8 mouse cellular contexts compared by ENCODE assay signal in the genomic region with DNA sequence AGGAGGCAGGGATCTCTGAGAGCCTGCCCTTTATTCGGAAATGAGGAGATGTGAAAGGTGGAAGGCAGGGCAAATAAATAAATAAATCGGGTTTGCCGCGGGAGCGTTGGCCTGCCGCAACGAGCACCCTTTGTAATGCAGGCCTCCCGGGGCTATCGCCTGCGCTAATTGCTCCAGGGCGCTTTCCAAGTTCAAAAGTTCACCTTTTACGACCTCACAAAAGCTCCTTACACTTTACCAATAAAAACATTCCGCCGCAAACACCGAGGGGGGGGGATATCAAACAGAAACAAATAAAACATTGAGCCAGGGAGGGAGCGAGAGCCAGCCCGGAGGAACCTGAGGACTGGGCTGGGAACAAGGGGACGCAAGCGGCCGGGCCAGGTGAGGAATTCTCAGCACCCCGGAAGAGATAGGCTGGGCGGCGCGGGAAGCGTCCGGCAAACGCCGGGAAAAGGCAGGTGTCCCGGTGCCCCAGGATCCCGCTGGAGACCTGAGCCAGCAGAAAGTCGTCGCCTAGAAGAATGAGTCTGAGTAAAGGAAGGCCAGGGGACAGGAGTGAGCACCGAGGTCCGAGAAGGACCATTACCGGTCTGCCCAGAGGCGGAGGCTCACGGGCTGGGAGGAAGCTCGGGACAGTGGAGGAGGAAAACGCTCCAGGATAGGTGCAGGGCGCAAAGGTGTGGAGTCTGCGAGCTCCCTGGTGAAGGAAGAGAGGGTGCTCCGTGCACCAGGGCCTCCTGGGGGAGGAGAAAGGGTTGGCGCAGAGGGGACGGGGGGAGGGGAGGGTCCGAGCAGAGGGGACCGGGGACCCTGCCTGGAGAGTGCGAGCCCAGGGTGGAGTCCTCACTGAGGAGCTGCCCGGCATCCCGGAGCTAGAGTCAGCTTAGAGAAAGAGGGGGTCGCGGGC. TPM values are rescaled to one million over a fixed set of nuclear protein-coding genes. Genes with fewer than 3 reads are reported as not detected.
A peak's percentile ranks its signal among the peaks of the same experiment; 100 is the strongest.
DNase-seq lines count a peak whose midpoint lies in the region; ATAC-seq and TF ChIP-seq lines count a peak whose summit lies in the region.

No protein-coding gene starts in this region.

- peak overlapping the region; percentile 61 for H3K27ac ChIP-seq in hindbrain, embryonic 11.5 days (ENCODE audit: low read depth, low read length)
- no peak overlapping the region for H3K27ac ChIP-seq in limb, embryonic 13.5 days
- no peak overlapping the region for H3K27ac ChIP-seq in midbrain, postnatal 0 days (ENCODE audit: low read depth, low read length)

- peak overlapping the region; percentile 85 for H3K9ac ChIP-seq in hindbrain, embryonic 11.5 days (ENCODE audit: low read depth, low read length)
- H3K9ac ChIP-seq in limb, embryonic 13.5 days, result peak overlapping the region; percentile 73
- H3K9ac ChIP-seq in midbrain, postnatal 0 days (replicated peaks; ENCODE audit: low read length, poor library complexity, severe bottlenecking), result peak overlapping the region; percentile 67

- TF ChIP-seq CTCF in E14TG2a.4 (conservative IDR thresholded peaks at IDR 0.05; ENCODE audit: low read length), result no peak
- TF ChIP-seq CTCF in midbrain, postnatal 0 days (IDR thresholded peaks at IDR 0.05), result no peak

- under 1% methylated on average over 51 of the region's 51 CpGs for WGBS in hindbrain, embryonic 11.5 days
- under 1% methylated on average over 51 of the region's 51 CpGs for WGBS in limb, embryonic 13.5 days
- under 1% methylated on average over 51 of the region's 51 CpGs for WGBS in midbrain, postnatal 0 days

- H3K4me1 ChIP-seq in E14TG2a.4 (replicated peaks; ENCODE audit: low read depth, low read length), result peaks cover 33% of the 10 kb centered on the region
- H3K4me1 ChIP-seq in hindbrain, embryonic 11.5 days (replicated peaks; ENCODE audit: control insufficient read depth, insufficient read depth, low read length), result no peaks in the 10 kb centered on the region
- peaks cover 20% of the 10 kb centered on the region for H3K4me1 ChIP-seq in limb, embryonic 13.5 days
- H3K4me1 ChIP-seq in midbrain, postnatal 0 days (ENCODE audit: insufficient read depth, low read length), result peaks cover 9% of the 10 kb centered on the region; the same call in 1 of the 2 replicates

- DNase-seq in frontal cortex, postnatal 25 days (ENCODE audit: low spot score in 2 of 2), result no peak
- DNase-seq in embryo, embryonic 10.5 days (ENCODE audit: low spot score), result peak; percentile 62
- peak; percentile 45 for DNase-seq in hindbrain, embryonic 11.5 days (ENCODE audit: low spot score)
- no peak for DNase-seq in midbrain, postnatal 0 days (ENCODE audit: low spot score)
- no peak for DNase-seq in right cerebral cortex, postnatal 14 days

- H3K4me2 ChIP-seq in hindbrain, embryonic 11.5 days (replicated peaks; ENCODE audit: low read depth, low read length), result peak overlapping the region; percentile 75
- peak overlapping the region; percentile 99 for H3K4me2 ChIP-seq in limb, embryonic 13.5 days (replicated peaks)
- peak overlapping the region; percentile 100 for H3K4me2 ChIP-seq in midbrain, postnatal 0 days (ENCODE audit: low read depth, low read length, poor library complexity, severe bottlenecking)

- ATAC-seq in frontal cortex, adult (ENCODE audit: low TSS enrichment), result peak; percentile 29
- peak; percentile 78 for ATAC-seq in hindbrain, embryonic 11.5 days (ENCODE audit: low FRiP score)
- peak; percentile 55 for ATAC-seq in limb, embryonic 13.5 days (ENCODE audit: low FRiP score, low read depth)
- ATAC-seq in midbrain, postnatal 0 days (ENCODE audit: low FRiP score), result peak; percentile 55

- peak overlapping the region; percentile 97 for H3K4me3 ChIP-seq in E14TG2a.4 (replicated peaks; ENCODE audit: low read length)
- peak overlapping the region; percentile 78 for H3K4me3 ChIP-seq in hindbrain, embryonic 11.5 days (ENCODE audit: low read depth, low read length)
- H3K4me3 ChIP-seq in limb, embryonic 13.5 days, result peak overlapping the region; percentile 75
- H3K4me3 ChIP-seq in midbrain, postnatal 0 days (ENCODE audit: low read depth, low read length), result peak overlapping the region; percentile 84

- no peaks in the 10 kb centered on the region for H3K9me3 ChIP-seq in E14TG2a.4 (ENCODE audit: low read length)
- no peaks in the 10 kb centered on the region for H3K9me3 ChIP-seq in hindbrain, embryonic 11.5 days (ENCODE audit: control insufficient read depth, low read length)
- H3K9me3 ChIP-seq in limb, embryonic 13.5 days, result no peaks in the 10 kb centered on the region
- no peaks in the 10 kb centered on the region for H3K9me3 ChIP-seq in midbrain, postnatal 0 days (ENCODE audit: low read length)

- H3K27me3 ChIP-seq in E14TG2a.4 (ENCODE audit: insufficient read depth, low read length), result peaks cover 35% of the 10 kb centered on the region
- H3K27me3 ChIP-seq in hindbrain, embryonic 11.5 days (ENCODE audit: control insufficient read depth, insufficient read depth, low read length), result no peaks in the 10 kb centered on the region
- peaks cover 24% of the 10 kb centered on the region for H3K27me3 ChIP-seq in limb, embryonic 13.5 days
- H3K27me3 ChIP-seq in midbrain, postnatal 0 days (ENCODE audit: insufficient read depth, low read length), result peaks cover 2% of the 10 kb centered on the region; the same call in 1 of the 2 replicates

- no peaks in the 10 kb centered on the region for H3K36me3 ChIP-seq in E14TG2a.4 (ENCODE audit: insufficient read depth, low read length)
- no peaks in the 10 kb centered on the region for H3K36me3 ChIP-seq in hindbrain, embryonic 11.5 days (ENCODE audit: control insufficient read depth, insufficient read depth, low read length)
- H3K36me3 ChIP-seq in limb, embryonic 13.5 days, result no peaks in the 10 kb centered on the region
- no peaks in the 10 kb centered on the region for H3K36me3 ChIP-seq in midbrain, postnatal 0 days (ENCODE audit: insufficient read depth, low read length)

RNA-seq across cellular contexts. Expression of a gene that starts 2.1 kb away (rescaled TPM):
- 5.0 and 6.6 TPM in 2 replicates for polyA plus RNA-seq in hindbrain, embryonic 11.5 days (2014; fragmentation: Nextera tagmentation; extraction: Ambion mirVana)
- polyA plus RNA-seq in limb, embryonic 13.5 days (2015; fragmentation: Nextera tagmentation; extraction: Ambion mirVana), result 0.60 and 0.80 TPM in 2 replicates
- 4.9 and 11.5 TPM in 2 replicates for total RNA-seq in midbrain, postnatal 0 days (2014; rRNA removed)
- polyA plus RNA-seq in midbrain, postnatal 0 days (2015; fragmentation: Nextera tagmentation; extraction: Ambion mirVana), result 0.93 and 0.98 TPM in 2 replicates

RNA-seq across cellular contexts. Expression of a gene that starts 6.4 kb away (rescaled TPM):
- 1.6 and 2.5 TPM in 2 replicates for polyA plus RNA-seq in hindbrain, embryonic 11.5 days (2014; fragmentation: Nextera tagmentation; extraction: Ambion mirVana)
- 6.4 and 6.7 TPM in 2 replicates for polyA plus RNA-seq in limb, embryonic 13.5 days (2015; fragmentation: Nextera tagmentation; extraction: Ambion mirVana)
- 10.0 and 10.6 TPM in 2 replicates for total RNA-seq in midbrain, postnatal 0 days (2014; rRNA removed)
- polyA plus RNA-seq in midbrain, postnatal 0 days (2015; fragmentation: Nextera tagmentation; extraction: Ambion mirVana), result 2.7 and 3.1 TPM in 2 replicates

Comparison
In these comparisons a context has a peak if more than half of its experiments do, and no peak if none do; other contexts are left out.
1. DNase-seq: peak in embryo, embryonic 10.5 days (single experiment) and hindbrain, embryonic 11.5 days (single experiment); none in frontal cortex, postnatal 25 days (0 of 2), midbrain, postnatal 0 days (single experiment) and right cerebral cortex, postnatal 14 days (single experiment).
2. Peak in every context shown above with its lines, with median percentiles within 50 percentile points of each other: ATAC-seq, H3K4me3 ChIP-seq, H3K4me2 ChIP-seq and H3K9ac ChIP-seq.